Mouse (Mus musculus) embryonic facial prominence, embryonic 12.5 days (tissue): ENCODE measurements around the gene Tbcb. TPM values are rescaled to one million over a fixed set of nuclear protein-coding genes. Genes with fewer than 3 reads are reported as not detected.
A peak's percentile ranks its signal among the peaks of the same experiment; 100 is the strongest.

Source experiments
- ATAC-seq: fragments of 200-750 bp; cut with Nextera tagmentation; 2 replicates; pipeline ENCODE4 v1.8.0; 2017; ENCODE audit not compliant: insufficient number of reproducible peaks, insufficient read depth, low FRiP score, low TSS enrichment
- H3K27ac ChIP-seq: fragments of 300-500 bp; sonication (generic); 2 replicates; pipeline ENCODE4 v1.5.1; 2016; ENCODE audit warnings: mild to moderate bottlenecking
- H3K27me3 ChIP-seq: fragments of 300-500 bp; sonication (generic); 2 replicates; pipeline ENCODE4 v1.6.1; 2016; ENCODE audit warnings: mild to moderate bottlenecking, moderate library complexity
- H3K36me3 ChIP-seq: fragments of 300-500 bp; sonication (generic); 2 replicates; pipeline ENCODE4 v1.6.1; 2016; ENCODE audit warnings: mild to moderate bottlenecking
- H3K4me1 ChIP-seq: fragments of 300-500 bp; sonication (generic); 2 replicates; pipeline ENCODE4 v1.6.1; 2016
- H3K4me2 ChIP-seq: fragments of 300-500 bp; sonication (generic); replicated peaks from 2 replicates; pipeline ENCODE4 v1.6.1; 2016; ENCODE audit warnings: mild to moderate bottlenecking, moderate library complexity
- H3K4me3 ChIP-seq: fragments of 300-500 bp; sonication (generic); 2 replicates; pipeline ENCODE4 v1.5.1; 2016; ENCODE audit warnings: mild to moderate bottlenecking
- H3K9ac ChIP-seq: fragments of 300-500 bp; sonication (generic); 2 replicates; pipeline ENCODE4 v1.6.1; 2016; ENCODE audit warnings: mild to moderate bottlenecking, moderate library complexity
- H3K9me3 ChIP-seq: fragments of 300-500 bp; sonication (generic); 2 replicates; pipeline ENCODE4 v1.6.1; 2016; ENCODE audit warnings: mild to moderate bottlenecking, moderate library complexity
- WGBS: fragments of 180-500 bp; shearing (Covaris S2); methylation state at CpG from one replicate; pipeline ENCODE4 v1.1.7; 2016; 5-methylcytosine and 5-hydroxymethylcytosine counted together
- polyA plus RNA-seq: library from polyadenylated mRNA; unstranded; fragments of >200 nt; fragmentation: Nextera tagmentation; extraction: Ambion mirVana; gene quantifications from 2 replicates; pipeline ENCODE4 v1.2.1, GENCODE M21; 2016

Gene Tbcb
- 224 and 250 TPM in 2 replicates for polyA plus RNA-seq

- Histone ChIP-seq H3K4me1 (peaks cover 17% of the 10 kb centered on the region), H3K27me3 (no peaks in the 10 kb centered on the region), H3K4me2 (peak within 1 kb of the TSS; percentile 77), H3K9me3 (no peaks in the 10 kb centered on the region), H3K9ac (peak within 1 kb of the TSS; percentile 74), H3K27ac (peak within 1 kb of the TSS; percentile 95), H3K36me3 (peaks cover 44% of the 10 kb centered on the region), H3K4me3 (peak within 1 kb of the TSS; percentile 82)
- peak; percentile 89 for ATAC-seq
- WGBS = under 1% methylated on average over 67 of the region's 67 CpGs
Measured at GRCm38 (mm10) chr7:30231669-30232454, at the start of gene Tbcb, which contains the start of gene Polr2i. Gene Tbcb, minus strand, starts transcription at chr7:30232272. Gene Polr2i, plus strand, starts transcription at chr7:30231948.

DNA sequence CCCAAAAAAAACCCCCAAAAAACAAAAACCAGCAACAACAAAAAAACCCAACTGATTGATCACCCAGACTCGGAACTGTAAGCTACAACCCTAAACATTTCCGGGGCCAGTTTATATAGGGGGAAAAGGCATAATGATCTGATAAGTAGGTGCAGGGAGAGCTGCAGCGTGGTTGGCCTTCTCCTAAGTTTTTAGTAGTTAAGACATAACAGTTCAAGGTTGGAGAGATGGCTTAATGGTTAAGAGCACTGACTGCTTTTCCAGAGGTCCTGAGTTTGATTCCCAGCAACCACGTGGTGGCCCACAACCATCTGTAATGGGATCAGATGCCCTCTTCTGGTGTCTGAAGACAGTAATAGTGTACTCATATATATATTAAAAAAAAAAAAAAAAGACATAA lies 49.5 kb upstream of the Tbcb start:
- peak overlapping the region; percentile 85; the same call in 1 of the 2 replicates for H3K4me2 ChIP-seq
- H3K36me3 ChIP-seq = no peaks in the 10 kb centered on the region
- 79% methylated on average over 4 of the region's 4 CpGs for WGBS
- ATAC-seq = no peak
- peaks cover 6% of the 10 kb centered on the region; the same call in 1 of the 2 replicates for H3K4me1 ChIP-seq
- no peaks in the 10 kb centered on the region for H3K27me3 ChIP-seq
- H3K4me3 ChIP-seq = no peak overlapping the region
- H3K9me3 ChIP-seq = no peaks in the 10 kb centered on the region
- H3K9ac ChIP-seq = no peak overlapping the region
- no peak overlapping the region for H3K27ac ChIP-seq

- peak; percentile 81 for ATAC-seq
- Histone ChIP-seq H3K27ac (peak overlapping the region; percentile 95), H3K36me3 (no peaks in the 10 kb centered on the region), H3K9me3 (no peaks in the 10 kb centered on the region), H3K4me1 (peaks cover 6% of the 10 kb centered on the region; the same call in 1 of the 2 replicates), H3K9ac (peak overlapping the region; percentile 17; the same call in 1 of the 2 replicates), H3K4me3 (peak overlapping the region; percentile 81), H3K4me2 (peak overlapping the region; percentile 85), H3K27me3 (no peaks in the 10 kb centered on the region)
- WGBS = 1% methylated on average over 20 of the region's 20 CpGs
Measured at GRCm38 (mm10) chr7:30280670-30281138, 48.6 kb upstream of the Tbcb start.

DNA sequence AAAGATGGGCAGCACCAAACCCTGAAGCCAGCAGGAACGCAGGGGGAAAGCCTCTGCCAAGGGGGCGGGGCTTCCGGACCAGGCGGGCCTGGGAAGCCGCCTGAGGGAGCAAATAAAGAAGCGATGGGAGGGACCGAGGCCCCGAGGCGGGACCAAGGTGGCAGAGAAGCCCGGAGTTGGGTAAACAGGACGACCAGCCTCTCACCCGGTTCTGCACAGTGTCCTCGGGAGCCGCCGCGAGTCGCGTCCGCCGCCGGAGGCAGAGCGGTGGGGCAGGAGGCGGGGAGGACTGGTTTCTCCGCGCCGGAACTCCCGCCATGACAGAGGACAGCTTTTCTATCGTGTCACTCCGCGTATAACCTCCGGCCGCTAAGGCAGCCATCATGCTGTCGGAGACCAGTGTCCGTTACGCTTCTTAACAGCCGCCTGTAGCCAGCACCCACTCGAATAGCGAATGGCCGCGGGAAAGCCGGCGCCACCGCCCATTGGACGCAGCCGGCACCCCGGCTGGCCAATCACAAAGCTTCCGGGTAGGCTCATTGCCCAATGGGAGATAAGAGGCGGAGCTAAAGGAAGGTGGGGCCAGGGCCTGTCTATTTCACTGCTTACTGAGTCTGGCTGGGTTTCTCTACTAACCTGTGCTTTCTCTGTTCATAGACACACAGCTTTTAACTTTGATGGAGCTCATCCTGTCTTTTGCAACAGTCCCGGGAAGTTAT lies 48.0 kb upstream of the Tbcb start, which contains the start of the genes Thap8 and Wdr62:
Gene Thap8, plus strand, starts transcription at position 144 of the 719 bp plus-strand sequence.
Gene Wdr62, minus strand, starts transcription at position 469 of the 719 bp plus-strand sequence.
- ATAC-seq = peak; percentile 94
- Histone ChIP-seq H3K4me1 (peaks cover 6% of the 10 kb centered on the region; the same call in 1 of the 2 replicates), H3K27me3 (no peaks in the 10 kb centered on the region), H3K4me3 (peak within 1 kb of the TSS; percentile 81), H3K36me3 (no peaks in the 10 kb centered on the region), H3K9me3 (no peaks in the 10 kb centered on the region), H3K4me2 (peak within 1 kb of the TSS; percentile 85), H3K27ac (peak within 1 kb of the TSS; percentile 95), H3K9ac (peak within 1 kb of the TSS; percentile 53)
- under 1% methylated on average over 49 of the region's 49 CpGs for WGBS

- peak overlapping the region; percentile 95; the same call in 1 of the 2 replicates for H3K27ac ChIP-seq
- ATAC-seq = no peak
- peak overlapping the region; percentile 53 for H3K9ac ChIP-seq
- H3K9me3 ChIP-seq = no peaks in the 10 kb centered on the region
- no peaks in the 10 kb centered on the region for H3K36me3 ChIP-seq
- peak overlapping the region; percentile 85 for H3K4me2 ChIP-seq
- H3K4me1 ChIP-seq = peaks cover 6% of the 10 kb centered on the region; the same call in 1 of the 2 replicates
- 0% methylated on average over 6 of the region's 6 CpGs for WGBS
- peak overlapping the region; percentile 81 for H3K4me3 ChIP-seq
- H3K27me3 ChIP-seq = no peaks in the 10 kb centered on the region
Measured at GRCm38 (mm10) chr7:30279536-30279935, 47.5 kb upstream of the Tbcb start.

GRCm38 (mm10) chr7:30278911-30279310 lies 46.8 kb upstream of the Tbcb start:
- H3K9me3 ChIP-seq = no peaks in the 10 kb centered on the region
- ATAC-seq = no peak
- H3K36me3 ChIP-seq = no peaks in the 10 kb centered on the region
- H3K4me2 ChIP-seq = peak overlapping the region; percentile 85
- no peak overlapping the region for H3K4me3 ChIP-seq
- no peak overlapping the region for H3K27ac ChIP-seq
- H3K9ac ChIP-seq = no peak overlapping the region
- H3K27me3 ChIP-seq = no peaks in the 10 kb centered on the region
- H3K4me1 ChIP-seq = peaks cover 6% of the 10 kb centered on the region; the same call in 1 of the 2 replicates
- 46% methylated on average over 2 of the region's 2 CpGs for WGBS

GRCm38 (mm10) chr7:30274383-30274782 lies 42.3 kb upstream of the Tbcb start:
- no peak for ATAC-seq
- Histone ChIP-seq H3K36me3 (peaks cover 15% of the 10 kb centered on the region), H3K27ac (no peak overlapping the region), H3K4me2 (no peak overlapping the region), H3K9ac (no peak overlapping the region), H3K27me3 (no peaks in the 10 kb centered on the region), H3K9me3 (no peaks in the 10 kb centered on the region), H3K4me1 (peaks cover 3% of the 10 kb centered on the region; the same call in 1 of the 2 replicates), H3K4me3 (no peak overlapping the region)
- WGBS = 76% methylated on average over 6 of the region's 6 CpGs

- no peak overlapping the region for H3K27ac ChIP-seq
- peaks cover 23% of the 10 kb centered on the region for H3K36me3 ChIP-seq
- ATAC-seq = no peak
- H3K27me3 ChIP-seq = no peaks in the 10 kb centered on the region
- no peaks in the 10 kb centered on the region for H3K4me1 ChIP-seq
- H3K4me3 ChIP-seq = no peak overlapping the region
- 85% methylated on average over 4 of the region's 4 CpGs for WGBS
- no peak overlapping the region for H3K4me2 ChIP-seq
- no peaks in the 10 kb centered on the region for H3K9me3 ChIP-seq
- H3K9ac ChIP-seq = no peak overlapping the region
Measured at GRCm38 (mm10) chr7:30269641-30270040, 37.6 kb upstream of the Tbcb start.

- Histone ChIP-seq H3K4me3 (no peak overlapping the region), H3K9me3 (no peaks in the 10 kb centered on the region), H3K27ac (no peak overlapping the region), H3K9ac (no peak overlapping the region), H3K4me2 (no peak overlapping the region), H3K4me1 (no peaks in the 10 kb centered on the region), H3K27me3 (no peaks in the 10 kb centered on the region), H3K36me3 (peaks cover 24% of the 10 kb centered on the region)
- ATAC-seq = no peak
- WGBS = 82% methylated on average over 3 of the region's 3 CpGs
Measured at GRCm38 (mm10) chr7:30266780-30267179, 34.7 kb upstream of the Tbcb start.

DNA sequence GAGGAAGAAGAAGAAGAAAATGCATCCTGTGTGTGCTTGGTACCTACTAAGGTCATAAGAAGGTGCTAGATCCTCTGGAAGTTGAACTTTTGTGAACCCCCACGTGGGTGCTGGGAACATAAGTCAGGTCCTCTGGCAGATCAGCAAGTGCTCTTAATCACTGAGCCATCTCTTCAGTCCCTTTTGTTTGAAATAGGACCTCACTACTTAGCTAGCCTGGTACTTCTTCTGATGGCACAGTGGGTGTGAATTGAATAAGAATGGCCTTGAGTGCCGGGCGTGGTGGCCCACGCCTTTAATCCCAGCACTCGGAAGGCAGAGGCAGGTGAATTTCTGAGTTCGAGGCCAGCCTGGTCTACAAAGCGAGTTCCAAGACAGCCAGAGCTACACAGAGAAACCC lies 33.9 kb upstream of the Tbcb start:
- no peaks in the 10 kb centered on the region for H3K4me1 ChIP-seq
- no peak overlapping the region for H3K9ac ChIP-seq
- ATAC-seq = no peak
- 89% methylated on average over 7 of the region's 7 CpGs for WGBS
- peaks cover 19% of the 10 kb centered on the region for H3K36me3 ChIP-seq
- H3K27ac ChIP-seq = no peak overlapping the region
- no peak overlapping the region for H3K4me3 ChIP-seq
- H3K9me3 ChIP-seq = no peaks in the 10 kb centered on the region
- H3K27me3 ChIP-seq = no peaks in the 10 kb centered on the region
- H3K4me2 ChIP-seq = no peak overlapping the region

DNA sequence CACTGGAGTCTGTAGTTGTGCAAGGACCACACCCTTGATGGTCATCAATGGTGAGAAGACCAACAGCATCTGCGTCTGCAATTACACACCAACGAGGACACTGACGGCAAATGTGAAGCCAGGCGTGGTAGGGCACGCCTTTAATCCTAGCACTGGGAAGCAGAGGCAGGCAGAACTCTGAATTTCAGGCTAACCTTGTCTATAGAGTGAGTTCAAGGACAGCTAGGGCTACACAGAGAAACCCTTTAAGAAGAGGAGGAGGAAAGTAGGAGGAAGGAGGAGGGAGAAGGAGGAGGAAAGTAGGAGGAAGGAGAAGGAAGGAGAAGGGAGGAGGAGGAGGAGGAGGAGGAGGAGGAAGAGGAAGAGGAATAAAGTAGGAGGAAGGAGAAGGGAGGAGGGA lies 33.5 kb upstream of the Tbcb start:
- no peaks in the 10 kb centered on the region for H3K4me1 ChIP-seq
- WGBS = 91% methylated on average over 5 of the region's 5 CpGs
- H3K9ac ChIP-seq = no peak overlapping the region
- no peak overlapping the region for H3K27ac ChIP-seq
- ATAC-seq = no peak
- no peak overlapping the region for H3K4me2 ChIP-seq
- no peaks in the 10 kb centered on the region for H3K9me3 ChIP-seq
- H3K27me3 ChIP-seq = no peaks in the 10 kb centered on the region
- H3K36me3 ChIP-seq = peaks cover 18% of the 10 kb centered on the region
- H3K4me3 ChIP-seq = no peak overlapping the region
